Mouse (Mus musculus) stomach, embryonic 16.5 days (tissue): ENCODE data around the gene Sema5a. TPM values are rescaled to one million over a fixed set of nuclear protein-coding genes. Genes with fewer than 3 reads are reported as not detected.

Experiments used
- ATAC-seq: fragments of 200-750 bp; cut with Nextera tagmentation; 2 replicates; pipeline ENCODE4 v1.8.0; 2017; ENCODE audit warnings: moderate number of reproducible peaks, moderate TSS enrichment; ENCODE audit not compliant: insufficient read depth, low FRiP score
- H3K27ac ChIP-seq: fragments of 300-500 bp; sonication (generic); 2 replicates; pipeline ENCODE4 v1.5.1; 2014; ENCODE audit warnings: low read length
- H3K27me3 ChIP-seq: fragments of 300-500 bp; sonication (generic); 2 replicates; pipeline ENCODE4 v1.6.1; 2014; ENCODE audit warnings: low read length, control low read depth, mixed read lengths; ENCODE audit not compliant: control insufficient read depth, insufficient read depth
- H3K36me3 ChIP-seq: fragments of 300-500 bp; sonication (generic); 2 replicates; pipeline ENCODE4 v1.6.1; 2014; ENCODE audit warnings: low read length; ENCODE audit not compliant: control insufficient read depth, insufficient read depth
- H3K4me1 ChIP-seq: fragments of 300-500 bp; sonication (generic); 2 replicates; pipeline ENCODE4 v1.6.1; 2014; ENCODE audit warnings: low read length, control low read depth, mixed read lengths; ENCODE audit not compliant: control insufficient read depth, insufficient read depth
- H3K4me2 ChIP-seq: fragments of 300-500 bp; sonication (generic); 2 replicates; pipeline ENCODE4 v1.6.1; 2014; ENCODE audit warnings: low read depth, low read length, mixed read lengths
- H3K4me3 ChIP-seq: fragments of 300-500 bp; sonication (generic); replicated peaks from 2 replicates; pipeline ENCODE4 v1.5.1; 2014; ENCODE audit warnings: mild to moderate bottlenecking, low read length
- H3K9ac ChIP-seq: fragments of 300-500 bp; sonication (generic); 2 replicates; pipeline ENCODE4 v1.6.1; 2014; ENCODE audit warnings: low read length
- H3K9me3 ChIP-seq: fragments of 300-500 bp; sonication (generic); replicated peaks from 2 replicates; pipeline ENCODE4 v1.6.1; 2016; ENCODE audit warnings: low read length, control low read depth; ENCODE audit not compliant: control insufficient read depth
- WGBS: fragments of 180-500 bp; shearing (Covaris S2); extraction: QIAGEN DNeasy Blood & Tissue Kit; methylation state at CpG from one replicate; pipeline ENCODE4 v1.1.7; 2014; 5-methylcytosine and 5-hydroxymethylcytosine counted together
- polyA plus RNA-seq: library from polyadenylated mRNA; unstranded; fragments of >200 nt; fragmentation: Nextera tagmentation; extraction: Ambion mirVana; gene quantifications from 2 replicates; pipeline ENCODE4 v1.2.1, GENCODE M21; 2015

The Sema5a gene
- polyA plus RNA-seq, 1 experiment from 2014 or later, result 18.4 TPM

DNA sequence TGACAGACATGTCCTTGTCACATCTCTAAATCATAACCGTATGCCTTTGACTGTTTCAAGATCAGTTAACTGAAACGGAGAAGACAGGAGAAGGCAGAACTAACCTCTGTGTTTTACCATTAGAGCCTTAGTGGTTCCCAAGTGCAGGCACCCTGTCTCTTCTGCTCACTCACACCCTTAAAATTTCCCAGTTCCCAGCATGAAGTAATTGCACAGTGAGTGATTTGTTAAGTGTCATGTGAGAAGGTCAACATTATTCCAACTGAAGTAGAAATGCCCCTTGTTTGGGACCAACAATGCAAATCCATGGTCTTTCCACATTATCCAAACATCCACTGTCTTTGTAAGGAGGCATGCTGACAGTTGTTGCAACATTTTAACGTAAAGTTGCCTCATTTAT is 409.4 kb downstream of the Sema5a start:
- 81% methylated on average over 3 of the region's 3 CpGs for WGBS
- ATAC-seq, result no peak
- H3K27me3 ChIP-seq, result no peaks in the 10 kb centered on the region
- no peak overlapping the region for H3K9ac ChIP-seq
- no peaks in the 10 kb centered on the region; the same call in 1 of the 2 replicates for H3K4me1 ChIP-seq
- H3K4me3 ChIP-seq, result no peak overlapping the region
- no peak overlapping the region for H3K4me2 ChIP-seq
- no peak overlapping the region for H3K27ac ChIP-seq
- no peaks in the 10 kb centered on the region; the same call in 1 of the 2 replicates for H3K9me3 ChIP-seq
- no peaks in the 10 kb centered on the region for H3K36me3 ChIP-seq

DNA sequence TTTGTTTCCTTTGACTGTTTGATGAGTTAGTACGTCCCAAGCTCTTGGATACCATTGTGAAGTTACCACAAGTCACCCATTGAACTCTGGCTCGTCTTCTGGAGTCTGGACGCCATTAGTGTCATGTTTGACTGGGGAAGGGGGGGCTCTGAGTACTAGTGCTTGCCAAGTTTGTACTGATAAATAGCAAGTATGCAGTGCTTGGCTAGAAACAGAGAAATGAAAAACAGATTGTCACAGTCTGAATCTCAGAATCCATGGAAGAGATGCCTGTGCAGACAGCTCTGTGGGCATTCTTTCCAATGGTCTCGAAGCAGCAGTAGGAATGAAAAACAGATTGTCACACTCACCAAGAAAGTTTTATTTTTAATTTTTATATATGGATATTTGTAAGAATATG is 411.4 kb downstream of the Sema5a start:
- Histone ChIP-seq H3K4me3 (no peak overlapping the region), H3K9ac (no peak overlapping the region), H3K36me3 (no peaks in the 10 kb centered on the region), H3K27me3 (no peaks in the 10 kb centered on the region), H3K4me1 (no peaks in the 10 kb centered on the region; the same call in 1 of the 2 replicates), H3K9me3 (no peaks in the 10 kb centered on the region; the same call in 1 of the 2 replicates), H3K27ac (no peak overlapping the region), H3K4me2 (no peak overlapping the region)
- no peak for ATAC-seq
- 50% methylated on average over 4 of the region's 4 CpGs for WGBS

DNA sequence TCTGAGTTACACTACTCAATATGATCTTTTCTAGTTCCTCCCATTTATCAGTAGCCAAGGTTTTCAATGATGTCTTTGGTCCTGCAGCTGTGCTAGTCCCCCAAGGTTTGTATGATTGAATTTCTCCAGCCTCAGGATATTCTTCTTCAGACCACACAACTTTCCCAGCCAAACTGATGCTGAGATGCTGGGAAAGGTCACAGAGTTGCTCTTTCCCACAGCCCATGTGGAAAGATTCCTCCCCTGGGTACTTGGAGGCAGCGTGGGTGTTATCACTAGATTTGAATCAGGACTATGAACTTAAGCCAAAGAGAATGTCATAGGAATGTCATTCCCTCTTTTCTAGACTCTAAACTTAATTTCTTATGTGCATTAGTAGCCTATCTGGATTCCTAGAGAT is 431.8 kb downstream of the Sema5a start:
- no peak overlapping the region for H3K4me3 ChIP-seq
- no peak overlapping the region for H3K27ac ChIP-seq
- no peaks in the 10 kb centered on the region for H3K27me3 ChIP-seq
- WGBS, result 68% methylated on average over 1 of the region's 1 CpGs
- no peaks in the 10 kb centered on the region for H3K9me3 ChIP-seq
- H3K36me3 ChIP-seq, result no peaks in the 10 kb centered on the region
- no peak overlapping the region for H3K9ac ChIP-seq
- H3K4me1 ChIP-seq, result no peaks in the 10 kb centered on the region
- H3K4me2 ChIP-seq, result no peak overlapping the region
- ATAC-seq, result no peak

DNA sequence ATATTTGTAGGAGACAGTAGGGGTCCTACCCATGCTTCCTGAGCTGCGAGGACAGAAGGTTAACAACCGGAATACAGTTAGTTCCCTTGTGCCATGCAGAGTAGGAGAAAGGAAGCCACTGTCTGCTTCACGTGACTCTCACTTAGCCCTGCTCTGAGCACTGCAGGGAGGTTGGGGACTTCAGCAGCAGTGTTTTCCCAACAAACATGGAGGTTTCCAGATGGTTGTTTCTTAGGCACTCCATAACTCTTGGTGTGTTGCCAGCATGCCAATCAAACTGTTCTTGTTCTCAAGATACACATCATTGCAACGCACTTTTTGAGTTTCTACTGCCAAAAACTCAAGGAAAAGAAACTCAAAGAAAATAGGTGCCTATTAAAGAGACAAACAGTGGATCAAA is 440.5 kb downstream of the Sema5a start:
- WGBS, result 80% methylated on average over 4 of the region's 4 CpGs
- Histone ChIP-seq H3K9me3 (no peaks in the 10 kb centered on the region), H3K9ac (no peak overlapping the region)

DNA sequence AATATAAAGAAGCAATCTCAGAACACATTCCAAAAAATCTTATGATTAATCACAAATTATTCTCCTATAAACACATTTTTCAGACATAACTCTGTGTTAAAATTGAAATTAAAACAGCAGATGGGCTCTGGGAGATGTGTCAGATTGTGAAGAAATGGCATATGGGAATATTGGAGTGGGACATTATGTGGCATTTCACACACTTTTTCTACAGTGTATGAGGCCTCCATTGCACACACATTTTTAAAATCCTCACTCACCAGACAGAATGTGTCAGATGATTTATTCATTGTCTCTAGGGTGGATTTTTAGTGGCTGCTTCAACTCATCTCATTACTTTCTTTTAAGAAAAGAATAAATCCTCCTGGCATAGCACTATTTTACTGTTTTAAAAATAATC is 446.4 kb downstream of the Sema5a start:
- Histone ChIP-seq H3K36me3 (0 out of 2 replicates have a peak, but pooled peaks cover 7% of the 10 kb centered on the region), H3K27ac (no peak overlapping the region), H3K9ac (no peak overlapping the region), H3K27me3 (no peaks in the 10 kb centered on the region), H3K4me3 (no peak overlapping the region), H3K9me3 (no peaks in the 10 kb centered on the region), H3K4me1 (no peaks in the 10 kb centered on the region), H3K4me2 (no peak overlapping the region)
- no peak for ATAC-seq

More for the DNA sequence above, 440.5 kb downstream of the Sema5a start:
- Histone ChIP-seq H3K27ac (no peak overlapping the region), H3K4me1 (no peaks in the 10 kb centered on the region), H3K27me3 (no peaks in the 10 kb centered on the region), H3K36me3 (0 out of 2 replicates have a peak, but pooled peaks cover 7% of the 10 kb centered on the region), H3K4me3 (no peak overlapping the region), H3K4me2 (no peak overlapping the region)
- ATAC-seq, result no peak

DNA sequence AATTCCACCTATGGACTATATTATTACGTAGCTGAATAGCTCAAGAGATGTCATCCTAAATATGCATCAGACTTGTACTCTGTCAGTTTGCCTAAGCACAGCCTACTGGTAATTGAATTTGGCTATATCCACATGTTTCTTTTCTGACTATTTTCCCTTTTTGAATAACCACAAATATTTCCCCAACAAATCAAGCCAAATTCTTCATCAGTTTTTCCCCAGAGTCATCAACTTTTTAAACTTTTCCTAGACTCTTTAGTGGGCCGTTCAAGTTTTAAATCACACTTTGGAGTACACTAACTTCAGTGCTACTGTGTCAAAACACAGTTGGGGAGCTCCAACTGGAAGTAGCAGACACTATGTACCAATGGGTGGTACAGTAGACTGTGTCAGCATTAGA is 448.4 kb downstream of the Sema5a start:
- Histone ChIP-seq H3K27ac (no peak overlapping the region), H3K27me3 (no peaks in the 10 kb centered on the region), H3K4me3 (no peak overlapping the region), H3K36me3 (no peaks in the 10 kb centered on the region), H3K9me3 (no peaks in the 10 kb centered on the region), H3K9ac (no peak overlapping the region), H3K4me1 (no peaks in the 10 kb centered on the region), H3K4me2 (no peak overlapping the region)
- ATAC-seq, result no peak
- WGBS, result 91% methylated on average over 2 of the region's 2 CpGs

DNA sequence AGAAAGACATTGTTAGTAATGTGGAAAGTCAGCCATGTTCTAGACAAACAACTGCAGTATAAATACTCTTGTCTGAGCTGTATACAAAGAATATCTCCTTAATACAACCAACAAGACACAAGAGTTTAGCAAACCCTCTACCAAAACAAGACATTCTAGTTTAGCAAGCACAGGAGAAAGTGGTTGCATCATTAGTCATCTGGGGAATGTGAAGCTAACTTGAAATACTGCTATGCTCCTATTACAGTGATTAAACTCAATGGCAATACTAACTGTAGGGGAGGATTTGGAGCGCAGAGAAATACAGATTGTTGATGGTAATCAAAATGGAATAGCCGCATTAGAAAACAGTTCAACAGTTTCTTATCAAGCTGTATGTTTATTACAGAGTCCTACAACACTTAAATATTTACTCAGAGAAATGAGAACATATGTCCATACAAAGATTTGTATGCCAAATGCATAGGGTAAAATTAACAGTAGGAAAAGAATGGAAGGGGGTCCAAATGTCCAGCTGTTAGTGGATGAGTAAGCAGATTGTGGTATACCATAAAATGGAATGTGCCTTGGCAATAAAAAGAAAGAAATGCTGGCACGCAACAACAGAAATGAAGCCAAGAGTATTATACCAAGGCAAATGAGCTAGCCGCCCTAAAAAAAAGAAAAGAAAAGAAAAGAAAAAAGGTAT is 472.8 kb downstream of the Sema5a start:
- Histone ChIP-seq H3K9ac (no peak overlapping the region), H3K27ac (peak overlapping the region; percentile 8; the same call in 1 of the 2 replicates), H3K4me2 (no peak overlapping the region), H3K36me3 (no peaks in the 10 kb centered on the region), H3K9me3 (no peaks in the 10 kb centered on the region), H3K4me3 (no peak overlapping the region), H3K4me1 (no peaks in the 10 kb centered on the region), H3K27me3 (no peaks in the 10 kb centered on the region)
- no peak for ATAC-seq
- WGBS, result 69% methylated on average over 4 of the region's 4 CpGs

DNA sequence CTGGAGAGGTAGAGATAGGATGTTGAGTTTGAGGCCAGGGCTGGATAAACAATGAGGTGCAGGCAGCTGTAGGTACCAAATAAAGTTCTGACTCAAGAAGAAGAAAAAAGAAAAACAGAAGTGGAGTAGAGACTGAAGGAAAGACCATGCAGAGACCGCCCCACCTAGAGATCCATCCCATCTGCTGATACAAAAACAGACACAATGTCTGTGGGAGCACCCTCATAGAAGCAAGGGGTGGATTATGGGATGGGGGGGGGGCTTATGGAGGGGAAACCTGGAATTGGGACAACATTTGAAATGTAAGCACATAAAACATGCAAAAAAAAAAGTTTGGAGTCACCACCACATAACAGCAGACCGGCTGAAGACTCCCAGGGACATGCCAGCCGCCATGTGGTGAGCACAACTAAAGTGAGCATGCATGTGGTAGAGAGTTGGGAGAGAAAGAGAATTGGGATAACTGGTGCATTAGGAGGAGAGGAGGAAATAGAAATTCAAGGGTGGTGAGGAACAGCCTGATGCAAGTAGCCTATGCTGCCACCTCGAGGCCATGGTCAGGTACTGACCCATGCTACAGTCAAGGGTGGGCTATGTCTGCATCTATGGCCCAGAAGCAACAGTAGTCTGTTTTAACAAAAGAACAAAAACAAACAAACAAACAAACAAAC is 473.8 kb downstream of the Sema5a start:
- 34% methylated on average over 4 of the region's 4 CpGs for WGBS
- H3K9ac ChIP-seq, result no peak overlapping the region
- no peaks in the 10 kb centered on the region for H3K4me1 ChIP-seq
- no peak overlapping the region for H3K27ac ChIP-seq
- H3K27me3 ChIP-seq, result no peaks in the 10 kb centered on the region
- H3K4me2 ChIP-seq, result no peak overlapping the region
- peak; percentile 74; the same call in 1 of the 2 replicates for ATAC-seq
- no peaks in the 10 kb centered on the region for H3K9me3 ChIP-seq
- H3K4me3 ChIP-seq, result no peak overlapping the region
- H3K36me3 ChIP-seq, result no peaks in the 10 kb centered on the region

DNA sequence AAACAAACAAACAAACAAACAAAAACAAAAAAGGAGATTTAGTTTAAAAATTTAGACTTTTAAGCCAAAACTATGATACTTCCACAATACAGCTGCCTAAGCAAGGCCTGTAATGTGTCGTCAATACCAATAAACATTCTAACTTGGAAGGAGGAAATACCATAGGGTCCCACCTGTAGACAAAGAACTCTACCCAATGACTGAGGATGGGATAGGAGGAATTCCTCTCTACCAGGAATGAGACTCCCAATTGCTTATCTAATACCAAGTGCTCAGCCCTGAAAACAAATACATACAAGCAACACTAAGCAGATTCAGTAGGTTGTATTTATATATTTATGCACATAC is 474.3 kb downstream of the Sema5a start:
- H3K4me2 ChIP-seq, result no peak overlapping the region
- no peaks in the 10 kb centered on the region for H3K27me3 ChIP-seq
- no peak overlapping the region for H3K27ac ChIP-seq
- H3K4me3 ChIP-seq, result no peak overlapping the region
- no peak overlapping the region for H3K9ac ChIP-seq
- no peaks in the 10 kb centered on the region for H3K36me3 ChIP-seq
- no peaks in the 10 kb centered on the region for H3K9me3 ChIP-seq
- H3K4me1 ChIP-seq, result no peaks in the 10 kb centered on the region
- ATAC-seq, result no peak
- WGBS, result 89% methylated on average over 1 of the region's 1 CpGs
